Mouse (Mus musculus) T-helper 1 cell (primary cell): ENCODE results near the gene Hgd.

ENCODE experiments used
- in situ Hi-C: fragments of 300-600 bp; cut with MboI, MseI; formaldehyde crosslinking; loops from one replicate; pipeline ENCODE4 v1.15.1; 2025; ENCODE audit warnings: high pct_unique_total_duplicates

The Hgd gene

DNA sequence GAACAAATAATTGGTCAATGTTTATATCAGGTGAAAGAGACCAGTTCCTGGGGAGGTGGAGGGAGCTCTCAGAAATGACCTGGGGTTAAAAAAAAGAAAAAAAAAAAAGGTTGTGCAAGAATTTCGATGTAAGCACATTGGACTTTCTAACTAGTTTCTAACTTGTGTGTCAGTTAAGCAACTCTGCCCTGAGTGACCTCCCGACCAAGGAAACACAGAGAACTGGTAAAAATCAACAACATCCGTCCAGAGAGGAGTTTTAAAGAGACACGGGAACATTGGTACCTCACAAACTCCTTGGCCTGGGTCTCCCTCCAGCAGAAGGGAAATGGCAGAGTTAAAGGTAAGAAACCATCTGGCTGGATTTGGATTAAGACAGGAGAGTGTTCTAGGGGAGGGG, at the start of gene Hgd:
Hgd (plus strand) TSS at position 160 of the 400 bp plus-strand sequence.
- in situ Hi-C loops, result no loop called here

GRCm38 (mm10) chr16:37530170-37530569, 49.8 kb upstream of the Hgd start:
- in situ Hi-C loops, result loop anchor here (25.0 kb wide), 2 partner anchors 593 to 1843 kb away; partner anchors contain the start of gene Hcls1

DNA sequence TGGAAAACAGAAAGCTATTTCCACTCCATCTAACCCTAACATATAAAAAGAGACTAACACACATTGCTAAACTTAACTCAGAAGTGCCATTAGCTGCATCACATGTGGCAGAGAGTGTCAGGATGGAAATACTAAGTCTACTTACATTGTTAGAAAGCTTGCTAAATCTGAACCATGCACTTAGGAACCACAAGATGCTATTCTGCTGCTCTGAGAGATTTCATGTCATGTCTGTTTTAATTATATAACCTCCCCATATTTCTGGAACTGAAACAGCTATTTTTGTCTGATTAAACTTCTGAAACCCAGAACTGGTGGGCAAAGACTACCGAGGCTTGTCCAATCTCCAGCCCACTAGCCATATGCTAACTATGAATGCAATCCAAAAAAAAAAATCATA, 47.9 kb upstream of the Hgd start:
- in situ Hi-C loops, result loop anchor here (25.0 kb wide), 2 partner anchors 595 to 1845 kb away; partner anchors contain the start of gene Hcls1

- in situ Hi-C loops, result loop anchor here (25.0 kb wide), 2 partner anchors 596 to 1846 kb away; partner anchors contain the start of gene Hcls1
Observed at GRCm38 (mm10) chr16:37533369-37534068, 46.4 kb upstream of the Hgd start.

DNA sequence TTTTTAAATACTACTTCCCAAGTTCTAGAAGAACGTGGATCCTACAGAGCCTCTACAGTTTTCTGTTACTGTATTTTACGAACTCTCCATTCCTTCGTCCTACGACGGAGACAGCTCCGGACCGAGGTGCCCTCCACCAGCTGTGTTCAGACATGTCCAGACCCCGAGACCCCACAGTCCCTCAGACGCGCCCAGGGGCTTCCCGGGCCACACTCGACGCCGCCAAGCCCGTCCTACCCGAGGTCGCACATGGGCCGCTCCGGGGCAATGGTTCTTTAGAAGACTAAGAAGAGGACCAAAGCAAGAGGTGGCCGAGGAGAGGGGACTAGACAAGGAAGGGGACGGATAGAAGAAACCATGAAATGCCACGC, 40.7 kb upstream of the Hgd start:
- in situ Hi-C loops, result loop anchor here (25.0 kb wide), 2 partner anchors 602 to 1852 kb away; partner anchors contain the start of gene Hcls1

DNA sequence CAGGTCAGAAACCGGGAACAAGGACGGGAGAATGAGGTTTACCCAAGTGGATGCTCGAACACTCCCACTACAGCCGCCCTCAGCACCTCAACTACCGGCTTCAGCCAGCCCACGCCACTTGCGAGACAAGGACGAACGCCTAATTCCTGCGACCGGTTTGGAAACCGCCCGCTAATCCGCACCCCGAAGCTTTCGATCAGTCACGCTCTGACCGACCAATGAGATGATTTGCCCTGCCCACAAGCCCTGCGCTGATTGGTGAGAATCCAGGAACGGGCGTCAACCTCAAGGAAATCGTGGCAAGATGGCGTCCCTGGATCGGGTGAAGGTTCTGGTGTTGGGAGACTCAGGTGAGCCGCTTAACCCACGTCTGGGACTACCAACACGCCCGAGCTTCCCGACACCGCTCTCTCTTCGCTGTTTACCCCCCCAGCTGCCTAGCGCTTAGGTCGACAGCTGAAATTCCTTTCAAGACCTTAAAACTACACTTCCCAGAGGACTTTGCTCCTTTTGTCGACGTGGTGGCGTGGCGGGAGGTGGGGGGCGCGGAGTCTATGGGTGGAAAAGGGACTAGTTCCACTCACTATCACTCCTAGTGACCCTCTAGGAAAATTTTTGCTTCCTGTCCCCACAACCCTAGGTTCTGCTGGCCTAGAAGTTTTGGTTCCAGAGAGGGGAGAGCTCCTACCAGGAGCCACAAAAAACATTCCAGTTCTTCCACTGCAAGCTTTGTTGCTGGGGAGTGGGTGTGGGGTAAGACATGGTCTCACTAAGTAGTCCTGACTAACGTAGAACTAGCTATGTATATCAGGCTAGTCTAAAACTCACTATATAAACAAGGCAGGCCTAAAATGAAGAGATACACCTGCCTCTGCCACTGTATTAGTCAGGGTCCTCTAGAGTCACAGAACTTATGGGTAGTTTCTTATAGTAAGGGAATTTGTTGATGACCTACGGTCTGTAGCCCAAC, 40.1 kb upstream of the Hgd start, which contains the start of the genes Gtf2e1 and Rabl3:
Gtf2e1 (minus strand) TSS at position 179 of the 970 bp plus-strand sequence.
Rabl3 (plus strand) TSS at position 275 of the 970 bp plus-strand sequence.
- in situ Hi-C loops, result loop anchor here (5.0 to 25.0 kb wide), 3 partner anchors 557 to 1853 kb away; partner anchors contain the start of gene Hcls1

- in situ Hi-C loops, result loop anchor here (5.0 to 25.0 kb wide), 3 partner anchors 557 to 1853 kb away; partner anchors contain the start of gene Hcls1
Observed at GRCm38 (mm10) chr16:37540776-37541175, 39.2 kb upstream of the Hgd start.

GRCm38 (mm10) chr16:37546312-37546711, 33.6 kb upstream of the Hgd start:
- in situ Hi-C loops, result loop anchor here (5.0 to 25.0 kb wide), 3 partner anchors 106 to 1859 kb away; partner anchors contain the start of genes Hcls1 and Ndufb4

GRCm38 (mm10) chr16:37550266-37550665, 29.7 kb upstream of the Hgd start:
- in situ Hi-C loops, result no loop called here

- in situ Hi-C loops, result no loop called here
Observed at GRCm38 (mm10) chr16:37550981-37551380, 29.0 kb upstream of the Hgd start.

- in situ Hi-C loops, result no loop called here
Observed at GRCm38 (mm10) chr16:37552824-37553223, 27.1 kb upstream of the Hgd start.

GRCm38 (mm10) chr16:37562414-37562813, 17.5 kb upstream of the Hgd start:
- in situ Hi-C loops, result no loop called here

DNA sequence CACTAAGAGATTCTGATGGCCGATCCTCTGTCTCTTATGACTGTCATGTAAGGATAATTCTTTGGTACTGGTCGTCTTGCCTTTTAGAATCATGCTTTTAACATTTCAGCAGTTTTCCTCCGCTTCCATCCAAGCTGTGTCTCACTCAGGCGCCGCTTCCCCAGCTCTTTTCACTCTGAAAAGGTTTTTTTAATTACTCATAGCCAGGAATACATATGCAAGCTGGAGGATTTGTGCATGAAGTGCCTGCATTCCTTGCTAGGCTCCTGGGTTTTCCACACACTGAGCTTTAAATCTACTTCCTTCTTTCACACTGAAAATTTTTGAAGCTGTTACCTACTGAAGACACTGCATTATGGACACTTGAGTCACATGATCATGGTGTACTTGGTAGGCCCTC, 17.0 kb upstream of the Hgd start:
- in situ Hi-C loops, result no loop called here

DNA sequence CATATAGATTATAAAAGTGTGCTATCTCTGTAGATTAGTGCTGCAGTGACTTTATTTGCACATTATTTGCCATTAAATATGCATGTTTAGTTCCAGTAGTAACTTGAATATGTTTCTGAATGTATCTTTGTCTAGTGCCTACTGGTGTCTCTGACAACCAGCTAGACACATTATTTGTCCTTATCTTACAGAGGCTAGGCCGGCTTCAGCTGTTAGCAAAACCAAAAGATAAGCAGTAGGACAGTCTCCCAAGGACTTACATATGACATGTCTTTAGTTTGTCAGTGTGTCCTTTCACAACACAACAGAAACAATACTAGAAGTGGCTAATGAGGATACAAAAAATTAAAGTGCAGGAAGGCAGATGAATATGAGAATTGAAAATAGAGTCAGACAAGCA, 14.8 kb upstream of the Hgd start:
- in situ Hi-C loops, result no loop called here

- in situ Hi-C loops, result no loop called here
Observed at GRCm38 (mm10) chr16:37566107-37566506, 13.8 kb upstream of the Hgd start.

DNA sequence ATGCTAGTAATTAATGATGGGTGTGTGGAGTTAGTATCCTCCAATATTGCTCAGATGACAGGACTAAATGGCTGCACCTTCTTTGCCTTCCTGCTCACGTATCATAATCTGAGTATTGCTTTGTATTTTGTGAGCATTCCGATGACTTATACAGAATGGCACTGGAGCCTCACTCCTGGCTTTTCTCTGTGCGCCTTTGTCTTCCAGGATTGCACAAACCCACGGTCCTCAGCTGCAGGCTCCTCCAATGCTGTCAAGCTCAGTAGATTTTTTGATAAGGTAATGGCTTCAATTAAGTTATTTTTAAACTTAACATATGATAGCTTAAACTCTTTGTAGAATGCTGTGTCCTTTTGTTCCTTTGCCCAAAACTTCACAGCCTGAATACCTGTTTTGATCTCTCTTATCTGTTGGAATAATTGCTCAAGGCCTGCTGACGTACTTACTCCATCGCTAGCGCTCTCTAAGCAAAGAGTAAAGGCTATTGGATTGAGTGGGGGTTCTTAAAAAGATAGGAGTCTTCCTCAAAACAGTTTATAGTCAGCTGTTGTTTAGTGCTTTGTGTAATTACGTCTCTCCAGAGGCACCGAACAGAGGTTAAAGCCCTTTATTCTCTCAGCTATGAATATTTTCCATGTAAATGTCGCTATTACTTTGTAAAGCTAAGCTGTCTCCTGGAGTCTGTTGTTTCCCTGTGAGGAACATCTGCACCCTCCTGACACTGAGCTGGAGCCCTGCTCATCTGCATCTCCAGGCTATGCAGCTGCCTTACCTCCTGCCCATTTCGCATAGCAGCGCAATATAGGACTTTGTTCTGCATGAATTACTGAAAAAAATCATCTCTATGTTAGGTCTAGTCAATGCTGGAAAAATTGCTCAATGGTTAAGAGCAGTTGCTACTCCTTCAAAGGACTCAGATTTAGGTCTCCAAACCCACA, 12.6 kb upstream of the Hgd start:
- in situ Hi-C loops, result no loop called here

DNA sequence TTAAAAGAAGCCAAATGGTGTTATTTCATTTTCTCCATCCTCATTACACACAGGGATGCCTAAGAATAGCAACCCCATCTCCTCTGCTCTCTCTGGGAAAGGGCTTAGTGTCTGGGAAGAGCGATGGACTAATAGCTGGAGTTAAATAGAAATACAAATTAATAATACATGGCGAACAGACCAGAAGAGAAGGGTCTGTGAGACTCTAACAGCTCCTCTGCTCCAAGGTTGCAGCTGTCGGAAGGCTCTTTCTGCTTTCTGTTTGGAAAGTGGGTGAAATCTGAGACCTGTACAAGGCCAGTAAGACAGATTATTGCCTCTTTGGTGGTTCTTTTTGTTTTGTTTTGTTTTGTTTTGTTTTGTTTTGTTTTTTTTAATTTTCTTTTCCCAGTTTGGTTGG, 8.4 kb upstream of the Hgd start:
- in situ Hi-C loops, result no loop called here

DNA sequence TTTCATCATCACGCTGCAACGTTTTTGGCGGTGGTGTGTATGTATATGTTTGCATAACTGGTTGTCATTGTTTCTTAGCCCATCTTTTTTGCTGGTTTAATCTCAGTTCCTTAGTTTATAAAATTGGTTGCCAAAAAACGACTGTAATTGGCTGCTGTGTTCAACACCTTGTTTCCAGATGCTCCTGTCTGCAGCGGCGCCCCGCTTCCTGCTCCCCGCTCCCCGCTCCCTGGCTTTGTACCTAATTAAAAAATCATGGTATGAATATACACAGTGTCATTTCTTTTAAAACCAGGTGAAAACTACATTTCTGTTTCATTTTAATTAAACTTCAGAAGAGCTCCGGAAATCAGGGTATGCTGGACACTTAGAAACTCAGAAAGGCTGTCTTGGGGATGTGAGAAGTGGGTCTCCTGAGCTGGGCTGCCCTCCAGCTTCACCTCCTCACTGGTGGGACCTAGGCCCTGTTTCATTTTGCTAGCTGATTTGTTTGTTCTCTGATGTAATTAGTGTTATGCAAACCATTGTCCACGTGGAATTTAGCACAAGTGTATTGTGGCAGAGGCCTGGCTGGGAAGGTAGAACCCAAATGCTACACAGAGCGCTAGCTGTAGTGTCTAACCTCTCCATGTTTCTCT, 7.7 kb upstream of the Hgd start:
- in situ Hi-C loops, result no loop called here

DNA sequence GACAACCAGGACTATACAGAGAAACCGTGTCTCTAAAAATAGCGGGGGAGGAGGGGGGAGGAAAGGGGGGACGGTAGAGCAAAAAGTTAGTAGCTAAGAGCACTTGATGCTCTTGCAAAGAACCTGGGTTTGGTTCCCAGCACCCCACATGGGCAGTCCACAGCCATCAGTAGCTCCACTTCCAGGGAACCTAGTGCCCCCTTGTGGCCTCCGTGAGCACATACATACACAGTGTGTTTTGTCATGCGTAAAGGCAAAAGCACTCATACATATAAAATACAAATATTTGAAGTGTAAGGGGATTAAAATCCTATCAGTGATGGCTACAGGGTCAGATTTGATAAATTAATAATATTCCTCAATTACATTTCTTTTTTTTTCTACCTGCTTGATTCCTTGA, 6.9 kb upstream of the Hgd start:
- in situ Hi-C loops, result no loop called here

- in situ Hi-C loops, result no loop called here
Observed at GRCm38 (mm10) chr16:37575325-37575724, 4.6 kb upstream of the Hgd start.
